Mouse (Mus musculus): ENCODE data around the gene Il16. TPM values are rescaled to one million over a fixed set of nuclear protein-coding genes. Genes with fewer than 3 reads are reported as not detected.

The Il16 gene
- 0.63 and 1.3 TPM in 2 replicates for polyA plus RNA-seq (2012; rRNA removed)

DNA sequence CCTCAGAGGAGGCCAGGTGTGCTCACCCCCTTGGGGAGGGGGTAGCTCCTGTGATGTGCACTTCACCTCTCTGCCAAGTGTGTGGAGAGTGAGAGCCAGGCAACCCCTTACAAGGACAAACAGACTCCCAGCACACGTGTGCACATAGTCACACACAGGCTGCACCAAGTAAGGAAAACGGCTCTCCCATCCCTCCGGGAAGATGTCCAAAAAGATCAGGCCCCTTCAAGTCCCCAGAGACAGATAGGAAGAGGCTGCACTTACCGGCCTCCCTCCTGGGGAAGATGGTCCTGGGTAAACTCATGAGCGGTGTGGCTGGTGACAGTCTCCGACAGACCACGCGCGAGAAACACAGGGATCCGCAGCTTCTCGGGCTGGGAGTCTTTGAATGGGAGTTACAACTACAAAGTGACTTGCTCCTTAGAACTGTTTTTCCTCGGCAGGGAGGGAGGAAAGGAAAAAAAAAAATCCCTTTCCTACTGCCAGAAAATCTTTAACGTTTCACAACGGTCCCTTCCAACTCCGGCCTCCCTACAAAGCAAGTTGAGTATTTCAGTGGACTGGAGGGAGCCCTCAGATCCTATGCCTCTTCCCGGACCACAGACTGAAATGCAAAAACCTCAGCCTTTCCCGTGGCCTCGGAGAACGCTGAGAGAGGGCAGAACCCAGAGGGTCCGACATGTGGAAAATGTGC, at the start of gene Il16:
Il16 (minus strand) TSS at position 314 of the 694 bp plus-strand sequence.
- peaks cover 11% of the 10 kb centered on the region for H3K4me1 ChIP-seq (ENCODE audit: control insufficient read depth, insufficient read depth, low read length)
- TF ChIP-seq CTCF (IDR thresholded peaks at IDR 0.05; ENCODE audit: control insufficient read depth, insufficient read depth, insufficient replicate concordance, low read depth, low read length), result no peak
- no peak for TF ChIP-seq POLR2A (IDR thresholded peaks at IDR 0.05; ENCODE audit: control insufficient read depth, low read depth, low read length)
- H3K36me3 ChIP-seq (ENCODE audit: control insufficient read depth, insufficient read depth, low read length), result no peaks in the 10 kb centered on the region
- no peak within 1 kb of the TSS for H3K4me3 ChIP-seq (ENCODE audit: control insufficient read depth, low read depth, low read length)
- no peak within 1 kb of the TSS for H3K27ac ChIP-seq (ENCODE audit: control insufficient read depth, insufficient read depth, low read depth, low read length)
- no peaks in the 10 kb centered on the region for H3K27me3 ChIP-seq (ENCODE audit: control insufficient read depth, insufficient read depth, low read length)

DNA sequence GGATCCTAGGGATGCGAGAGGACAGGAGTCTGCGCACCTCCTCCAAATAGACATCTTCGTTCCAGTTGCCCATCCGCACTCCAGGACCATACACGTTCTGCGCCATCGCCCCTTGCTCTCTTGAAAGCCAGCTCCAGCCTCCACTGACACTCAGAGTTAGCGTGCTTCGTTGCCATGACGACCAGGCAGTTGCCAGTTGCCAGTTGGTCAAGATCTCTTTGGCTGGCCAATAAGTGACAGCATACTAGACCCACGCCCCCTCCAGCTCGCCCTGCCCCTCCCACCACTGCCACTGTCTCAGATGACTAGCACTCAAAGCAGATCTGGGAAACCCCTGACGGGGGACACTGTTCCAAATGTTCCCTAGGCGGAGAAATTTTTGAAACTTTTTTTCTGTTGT, 49.2 kb upstream of the Il16 start, which contains the start of gene Cfap161:
Cfap161 (minus strand) TSS at position 176 of the 400 bp plus-strand sequence.
- TF ChIP-seq CTCF (IDR thresholded peaks at IDR 0.05; ENCODE audit: control insufficient read depth, insufficient read depth, insufficient replicate concordance, low read depth, low read length), result no peak
- peak; percentile 96 for TF ChIP-seq POLR2A (IDR thresholded peaks at IDR 0.05; ENCODE audit: control insufficient read depth, low read depth, low read length)
- H3K36me3 ChIP-seq (ENCODE audit: control insufficient read depth, insufficient read depth, low read length), result no peaks in the 10 kb centered on the region
- no peaks in the 10 kb centered on the region for H3K27me3 ChIP-seq (ENCODE audit: control insufficient read depth, insufficient read depth, low read length)
- H3K4me1 ChIP-seq (ENCODE audit: control insufficient read depth, insufficient read depth, low read length), result peaks cover 9% of the 10 kb centered on the region
- H3K4me3 ChIP-seq (ENCODE audit: control insufficient read depth, low read depth, low read length), result peak within 1 kb of the TSS; percentile 92
- H3K27ac ChIP-seq (ENCODE audit: control insufficient read depth, insufficient read depth, low read depth, low read length), result peak within 1 kb of the TSS; percentile 71

DNA sequence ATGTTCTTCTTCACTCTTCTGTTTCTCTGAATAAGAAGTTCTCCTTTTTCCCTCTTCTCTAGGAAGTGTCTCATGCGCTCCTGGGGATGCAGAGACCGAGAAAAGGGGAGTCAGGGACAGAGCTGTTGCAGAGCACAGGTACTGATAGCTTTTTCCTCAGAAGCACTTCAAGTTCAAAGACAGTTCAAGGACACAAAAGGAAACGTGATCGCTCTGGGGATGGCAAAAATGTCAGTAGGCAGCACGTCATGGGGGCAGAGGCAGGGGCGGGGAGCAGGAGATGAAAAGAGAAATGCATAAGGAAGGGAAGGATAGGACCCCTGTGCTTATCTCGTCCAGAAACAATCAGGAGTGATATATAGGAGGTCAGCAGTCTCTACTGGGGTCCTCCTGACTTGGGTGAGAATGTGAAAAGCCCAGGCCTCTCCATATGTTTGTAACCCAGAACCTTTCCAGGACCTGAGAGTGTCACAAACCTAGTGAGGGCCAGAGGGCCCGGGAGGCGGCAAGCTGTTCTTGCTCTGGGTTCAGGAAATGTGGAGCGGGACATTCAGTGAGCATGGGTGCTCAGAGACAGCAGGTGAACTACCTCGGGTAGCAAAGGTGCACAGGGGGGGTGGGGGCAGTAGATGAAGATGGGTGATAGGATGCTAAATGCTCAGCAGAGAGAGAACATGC, 48.6 kb upstream of the Il16 start:
- no peaks in the 10 kb centered on the region for H3K36me3 ChIP-seq (ENCODE audit: control insufficient read depth, insufficient read depth, low read length)
- no peak for TF ChIP-seq CTCF (IDR thresholded peaks at IDR 0.05; ENCODE audit: control insufficient read depth, insufficient read depth, insufficient replicate concordance, low read depth, low read length)
- TF ChIP-seq POLR2A (IDR thresholded peaks at IDR 0.05; ENCODE audit: control insufficient read depth, low read depth, low read length), result no peak

DNA sequence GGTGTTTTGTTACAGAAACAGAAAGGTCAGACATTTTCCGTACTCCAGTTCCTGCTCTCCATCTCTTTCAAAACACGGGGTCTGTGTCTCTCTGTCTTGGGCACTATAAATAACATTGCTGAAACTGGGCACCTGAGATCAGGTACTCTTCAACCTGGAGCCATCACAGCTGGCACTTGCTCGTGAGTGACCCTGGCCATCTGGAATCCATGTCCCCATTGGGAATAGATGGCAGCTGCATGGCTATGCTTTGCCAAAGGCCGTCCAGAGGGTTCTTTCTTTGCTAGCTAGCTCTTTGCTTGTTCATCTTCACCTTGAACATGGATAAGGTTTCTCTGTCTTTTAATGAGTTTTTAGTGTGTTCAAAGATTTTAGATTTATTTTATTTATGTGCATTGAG, 35.4 kb upstream of the Il16 start:
- TF ChIP-seq CTCF (IDR thresholded peaks at IDR 0.05; ENCODE audit: control insufficient read depth, insufficient read depth, insufficient replicate concordance, low read depth, low read length), result no peak
- no peak for TF ChIP-seq POLR2A (IDR thresholded peaks at IDR 0.05; ENCODE audit: control insufficient read depth, low read depth, low read length)
- no peaks in the 10 kb centered on the region for H3K4me1 ChIP-seq (ENCODE audit: control insufficient read depth, insufficient read depth, low read length)
- no peaks in the 10 kb centered on the region for H3K36me3 ChIP-seq (ENCODE audit: control insufficient read depth, insufficient read depth, low read length)
- no peak overlapping the region for H3K4me3 ChIP-seq (ENCODE audit: control insufficient read depth, low read depth, low read length)
- H3K27ac ChIP-seq (ENCODE audit: control insufficient read depth, insufficient read depth, low read depth, low read length), result no peak overlapping the region
- no peaks in the 10 kb centered on the region for H3K27me3 ChIP-seq (ENCODE audit: control insufficient read depth, insufficient read depth, low read length)

More for the DNA sequence above, 48.6 kb upstream of the Il16 start:
- peak overlapping the region; percentile 71 for H3K27ac ChIP-seq (ENCODE audit: control insufficient read depth, insufficient read depth, low read depth, low read length)
- H3K27me3 ChIP-seq (ENCODE audit: control insufficient read depth, insufficient read depth, low read length), result no peaks in the 10 kb centered on the region
- H3K4me1 ChIP-seq (ENCODE audit: control insufficient read depth, insufficient read depth, low read length), result peaks cover 9% of the 10 kb centered on the region
- peak overlapping the region; percentile 92 for H3K4me3 ChIP-seq (ENCODE audit: control insufficient read depth, low read depth, low read length)

DNA sequence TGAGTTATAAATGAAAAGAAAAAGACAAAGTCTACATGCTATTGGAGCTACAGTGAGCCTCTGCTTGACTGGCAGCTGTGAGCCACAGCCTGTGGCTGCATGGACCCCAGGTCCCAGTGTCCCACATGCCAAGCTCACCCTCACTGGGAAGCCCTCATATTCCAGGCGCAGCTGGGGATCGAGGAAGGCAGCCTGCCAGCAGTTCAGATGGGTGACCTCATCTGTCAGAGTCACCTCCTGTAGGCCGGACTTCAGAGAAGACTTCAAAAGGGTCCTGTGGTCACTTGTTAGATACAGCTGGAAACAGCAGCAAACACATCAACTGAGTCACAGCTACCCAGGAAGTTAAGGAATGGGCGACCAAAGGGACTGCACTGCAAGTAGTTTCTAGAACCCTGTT, 34.5 kb upstream of the Il16 start:
- no peaks in the 10 kb centered on the region for H3K4me1 ChIP-seq (ENCODE audit: control insufficient read depth, insufficient read depth, low read length)
- no peaks in the 10 kb centered on the region for H3K27me3 ChIP-seq (ENCODE audit: control insufficient read depth, insufficient read depth, low read length)
- H3K27ac ChIP-seq (ENCODE audit: control insufficient read depth, insufficient read depth, low read depth, low read length), result no peak overlapping the region
- no peak overlapping the region for H3K4me3 ChIP-seq (ENCODE audit: control insufficient read depth, low read depth, low read length)
- H3K36me3 ChIP-seq (ENCODE audit: control insufficient read depth, insufficient read depth, low read length), result no peaks in the 10 kb centered on the region
- no peak for TF ChIP-seq CTCF (IDR thresholded peaks at IDR 0.05; ENCODE audit: control insufficient read depth, insufficient read depth, insufficient replicate concordance, low read depth, low read length)
- no peak for TF ChIP-seq POLR2A (IDR thresholded peaks at IDR 0.05; ENCODE audit: control insufficient read depth, low read depth, low read length)

DNA sequence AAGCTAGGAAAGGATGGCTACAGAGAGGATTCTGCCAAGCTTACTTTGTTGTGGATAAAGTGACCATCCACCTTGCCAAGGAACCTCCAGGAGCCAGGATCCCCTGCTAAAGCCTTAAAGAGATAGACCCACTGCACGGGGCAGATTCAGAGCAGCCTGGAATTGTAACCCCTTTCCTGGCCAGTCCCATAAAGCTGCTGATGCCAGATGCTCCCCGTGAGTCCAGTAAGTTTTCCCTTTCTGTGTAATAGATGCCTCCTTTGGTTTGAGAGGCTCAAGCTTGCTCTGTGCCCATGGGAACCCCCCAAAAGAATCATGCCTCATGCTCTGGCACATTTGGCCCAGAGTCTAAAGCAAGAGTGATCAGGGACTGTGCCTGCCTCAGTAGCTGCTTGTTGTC, 33.5 kb upstream of the Il16 start:
- TF ChIP-seq POLR2A (IDR thresholded peaks at IDR 0.05; ENCODE audit: control insufficient read depth, low read depth, low read length), result no peak
- TF ChIP-seq CTCF (IDR thresholded peaks at IDR 0.05; ENCODE audit: control insufficient read depth, insufficient read depth, insufficient replicate concordance, low read depth, low read length), result no peak
- no peak overlapping the region for H3K27ac ChIP-seq (ENCODE audit: control insufficient read depth, insufficient read depth, low read depth, low read length)
- H3K4me3 ChIP-seq (ENCODE audit: control insufficient read depth, low read depth, low read length), result no peak overlapping the region
- H3K36me3 ChIP-seq (ENCODE audit: control insufficient read depth, insufficient read depth, low read length), result no peaks in the 10 kb centered on the region
- no peaks in the 10 kb centered on the region for H3K27me3 ChIP-seq (ENCODE audit: control insufficient read depth, insufficient read depth, low read length)
- H3K4me1 ChIP-seq (ENCODE audit: control insufficient read depth, insufficient read depth, low read length), result no peaks in the 10 kb centered on the region

DNA sequence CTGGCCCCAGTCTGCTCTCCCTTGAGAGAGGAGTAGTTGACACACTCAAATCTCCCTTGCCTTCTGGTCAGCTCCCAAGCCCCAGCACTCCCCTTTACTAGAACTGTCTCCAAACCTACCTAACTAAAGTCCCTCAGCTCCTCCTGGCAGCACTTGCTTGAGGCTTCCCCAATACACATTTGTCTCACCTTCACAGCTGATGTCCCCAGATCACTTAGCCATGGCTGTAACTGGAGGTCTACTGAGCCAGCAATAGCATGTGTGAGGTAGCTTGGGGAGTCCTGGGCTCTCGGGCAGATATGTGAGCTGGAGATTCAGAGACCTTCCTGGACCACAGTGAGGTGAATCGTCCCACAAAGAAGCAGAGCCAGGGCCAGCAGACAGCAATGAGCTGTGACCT, 33.0 kb upstream of the Il16 start:
- no peak for TF ChIP-seq CTCF (IDR thresholded peaks at IDR 0.05; ENCODE audit: control insufficient read depth, insufficient read depth, insufficient replicate concordance, low read depth, low read length)
- no peak for TF ChIP-seq POLR2A (IDR thresholded peaks at IDR 0.05; ENCODE audit: control insufficient read depth, low read depth, low read length)
- H3K36me3 ChIP-seq (ENCODE audit: control insufficient read depth, insufficient read depth, low read length), result no peaks in the 10 kb centered on the region

More for the DNA sequence above, 33.0 kb upstream of the Il16 start:
- H3K4me3 ChIP-seq (ENCODE audit: control insufficient read depth, low read depth, low read length), result no peak overlapping the region
- H3K27me3 ChIP-seq (ENCODE audit: control insufficient read depth, insufficient read depth, low read length), result no peaks in the 10 kb centered on the region
- no peak overlapping the region for H3K27ac ChIP-seq (ENCODE audit: control insufficient read depth, insufficient read depth, low read depth, low read length)
- H3K4me1 ChIP-seq (ENCODE audit: control insufficient read depth, insufficient read depth, low read length), result no peaks in the 10 kb centered on the region

All from testis, adult 2 months (tissue).